Mouse (Mus musculus): ENCODE data around the gene Gm44511.

- TF ChIP-seq POLR2A (IDR thresholded peaks at IDR 0.05; ENCODE audit: low read depth, low read length): peak; percentile 74
- TF ChIP-seq CTCF (IDR thresholded peaks at IDR 0.05; ENCODE audit: borderline replicate concordance, insufficient read depth, low read length): peak; percentile 42; the same call in 1 of the 2 replicates
Measured at GRCm38 (mm10) chr6:128760416-128761143, 65.5 kb downstream of the Gm44511 start.
